Mouse (Mus musculus): ENCODE measurements around the gene Prdm1.

Gene Prdm1

GRCm38 (mm10) chr10:44490899-44491422 is 37.3 kb downstream of the Prdm1 start:
- no peak for DNase-seq

DNA sequence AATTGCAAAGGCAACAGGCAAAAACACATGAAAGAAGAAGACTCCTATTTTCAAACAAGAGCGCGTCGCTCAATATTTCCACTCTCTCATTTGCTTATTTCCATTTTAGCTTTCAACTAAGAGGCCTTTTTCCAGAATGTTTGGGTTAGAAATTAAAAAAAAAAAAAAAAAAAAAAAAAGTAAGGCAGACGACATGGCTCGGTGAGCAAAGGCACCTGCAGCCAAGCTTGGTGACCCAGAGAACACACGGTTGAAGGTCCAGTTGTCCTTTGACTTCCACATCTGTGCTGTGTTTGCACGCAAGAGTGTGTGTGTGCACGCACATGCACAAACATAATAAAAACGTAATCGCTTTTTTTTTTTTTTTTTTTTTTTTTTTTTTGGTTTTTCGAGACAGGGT is 41.2 kb downstream of the Prdm1 start:
- DNase-seq, result peak; percentile 38

- no peak for DNase-seq
Observed at GRCm38 (mm10) chr10:44484077-44484476, 44.2 kb downstream of the Prdm1 start.

DNA sequence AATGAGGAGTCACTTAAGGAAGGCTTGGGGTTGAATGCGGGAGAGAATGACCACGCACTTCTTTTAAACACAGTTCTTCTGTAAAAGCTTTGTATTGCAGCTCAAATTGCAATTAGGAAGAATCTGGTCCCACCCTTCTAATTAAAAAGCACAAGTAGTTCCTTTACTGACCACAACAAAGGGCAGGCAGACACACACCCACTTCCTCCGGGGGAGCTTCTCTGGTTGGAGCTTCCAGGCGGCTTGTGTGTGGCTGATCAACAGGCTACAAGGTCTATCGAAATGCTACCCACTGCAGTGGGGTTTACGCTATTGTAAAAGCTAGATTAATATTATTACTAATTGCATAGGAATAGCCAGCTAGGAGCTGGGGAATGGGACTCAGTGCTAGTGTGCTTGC is 45.2 kb downstream of the Prdm1 start:
- no peak for DNase-seq

GRCm38 (mm10) chr10:44481379-44481778 is 46.9 kb downstream of the Prdm1 start:
- peak; percentile 91 for DNase-seq

- DNase-seq, result no peak
Observed at GRCm38 (mm10) chr10:44479286-44479685, 49.0 kb downstream of the Prdm1 start.

GRCm38 (mm10) chr10:44478091-44478490 is 50.2 kb downstream of the Prdm1 start:
- peak; percentile 41 for DNase-seq

- no peak for DNase-seq
Observed at GRCm38 (mm10) chr10:44477240-44477639, 51.1 kb downstream of the Prdm1 start.

DNA sequence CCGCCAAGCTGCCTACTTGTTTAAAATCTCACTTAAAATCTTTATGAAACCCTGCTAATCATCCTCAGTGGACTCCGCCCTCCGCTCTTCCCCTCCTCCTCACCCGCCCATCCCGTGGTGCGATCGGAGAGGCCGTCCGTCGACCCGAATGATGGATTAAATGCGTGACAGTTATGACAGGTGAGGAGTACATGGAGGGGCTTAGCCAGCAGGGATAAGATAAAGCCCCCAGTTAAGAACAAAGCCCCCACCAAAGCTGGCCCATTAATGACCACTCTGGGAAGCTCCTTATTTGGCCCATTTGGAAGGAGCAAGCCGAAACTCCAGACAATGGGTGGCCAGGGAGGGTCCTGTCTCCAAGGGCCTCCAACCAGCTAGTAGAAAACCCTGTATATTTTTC is 51.8 kb downstream of the Prdm1 start:
- DNase-seq, result no peak

DNA sequence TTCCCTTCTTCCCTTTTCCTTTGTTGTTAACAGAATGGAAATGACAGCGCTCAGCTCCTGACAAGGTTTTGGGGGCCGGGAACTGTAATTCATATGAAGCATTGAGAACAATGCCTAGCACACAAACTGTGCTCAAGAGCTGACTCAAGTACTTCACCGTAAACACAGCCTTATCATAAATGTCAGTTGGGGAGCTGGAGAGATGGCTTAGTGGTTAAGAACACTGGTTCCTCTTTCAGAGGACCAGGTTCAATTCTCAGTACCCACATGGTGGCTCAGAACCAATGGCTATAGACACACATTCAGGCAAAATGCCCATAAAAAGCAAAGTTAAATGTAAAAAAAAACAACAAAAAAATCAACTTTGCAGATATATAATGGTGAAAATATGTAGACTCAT is 52.9 kb downstream of the Prdm1 start:
- no peak for DNase-seq

GRCm38 (mm10) chr10:44474256-44474655 is 54.0 kb downstream of the Prdm1 start:
- peak; percentile 57 for DNase-seq

GRCm38 (mm10) chr10:44465618-44466017 is 62.7 kb downstream of the Prdm1 start:
- DNase-seq, result no peak

GRCm38 (mm10) chr10:44464563-44464962 is 63.7 kb downstream of the Prdm1 start:
- DNase-seq, result no peak

DNA sequence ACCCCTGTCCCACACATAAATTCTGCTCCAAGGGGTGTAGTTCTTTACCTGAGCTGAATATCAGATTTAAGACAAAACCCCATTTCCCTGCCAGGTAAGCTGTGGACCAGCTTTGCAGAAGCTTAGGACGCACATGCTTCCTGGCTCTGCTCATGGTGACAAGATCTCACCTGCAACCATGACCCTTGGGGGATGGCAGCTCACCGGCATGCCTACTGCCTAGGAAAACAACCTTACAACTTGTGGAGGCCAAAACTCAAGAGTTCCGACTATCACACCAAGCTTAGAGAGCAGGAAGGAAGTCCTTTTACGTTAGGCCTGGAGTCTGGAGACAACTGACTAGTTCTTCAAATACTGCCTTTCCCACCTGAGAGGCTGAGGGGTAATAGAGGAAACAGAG is 64.4 kb downstream of the Prdm1 start:
- DNase-seq, result no peak

DNA sequence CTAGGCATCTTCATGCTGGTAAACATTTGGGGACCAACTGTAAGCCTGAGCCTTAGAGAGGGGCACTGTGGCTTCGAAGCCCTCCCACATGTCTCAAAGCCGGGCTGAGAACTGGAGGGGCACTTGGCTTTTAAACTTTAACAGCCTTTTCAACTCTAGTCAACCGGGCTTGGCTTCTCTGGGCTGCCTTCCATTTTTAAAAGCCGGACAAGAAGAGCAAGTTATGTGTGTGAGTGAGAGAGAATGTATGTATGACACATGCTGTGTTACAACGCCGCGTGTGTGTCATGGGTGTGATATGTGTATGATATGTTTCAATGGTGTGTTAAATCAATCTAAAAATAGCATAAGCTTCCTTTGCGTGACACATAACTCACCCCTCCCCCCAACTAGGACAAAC is 66.0 kb downstream of the Prdm1 start:
- no peak for DNase-seq

DNA sequence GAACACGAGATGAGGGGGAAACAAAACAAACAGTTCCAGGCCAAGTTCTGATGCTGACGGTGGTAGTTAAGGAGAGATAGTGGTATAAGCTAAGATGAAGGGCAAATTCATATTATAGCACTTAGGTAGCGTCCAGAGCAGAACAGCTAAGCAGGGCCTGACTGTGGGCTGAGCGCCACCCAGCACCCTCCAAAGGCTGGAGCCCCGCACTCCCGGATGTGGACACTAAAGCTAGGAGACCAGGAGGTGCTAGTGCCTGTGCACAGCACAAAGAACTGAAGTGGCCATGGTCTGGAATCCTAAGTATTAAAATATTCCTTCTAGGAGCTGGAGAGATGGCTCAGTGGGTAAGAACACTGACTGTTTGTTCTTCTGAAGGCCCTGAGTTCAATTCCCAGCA is 67.2 kb downstream of the Prdm1 start:
- no peak for DNase-seq

DNA sequence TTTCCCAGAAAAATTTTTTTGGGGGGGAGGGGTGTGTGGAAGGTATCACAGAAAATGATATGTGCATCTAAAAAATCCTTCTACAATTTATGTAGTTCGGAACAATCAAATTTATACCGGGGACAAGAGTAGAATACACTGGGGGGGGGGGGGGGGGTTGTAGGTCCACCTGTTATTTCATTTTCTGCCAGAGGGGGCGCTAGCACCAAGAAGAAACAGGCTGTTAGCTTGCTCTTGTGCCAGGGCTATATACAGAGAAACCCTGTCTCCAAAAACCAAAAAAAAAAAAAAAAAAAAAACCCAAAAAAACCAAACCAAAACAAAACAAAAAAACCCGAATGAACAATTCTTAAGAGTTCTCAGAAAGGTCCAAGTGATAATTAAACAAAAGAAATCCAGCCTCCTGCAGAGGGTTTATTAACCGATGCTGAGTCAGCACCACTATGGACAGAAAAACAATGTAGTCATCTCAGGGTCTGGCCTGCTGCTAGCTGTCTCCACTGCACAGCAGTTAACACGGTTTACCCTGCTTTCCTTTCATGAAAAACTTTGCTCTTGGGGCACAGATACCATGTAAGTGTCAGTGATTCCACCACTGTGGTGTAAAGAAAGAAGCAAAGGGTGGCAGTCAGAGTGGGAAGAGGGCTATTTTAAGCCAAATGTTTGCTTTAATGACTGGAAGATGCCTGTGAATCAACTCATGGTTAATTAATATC is 68.0 kb downstream of the Prdm1 start:
- no peak for DNase-seq

DNA sequence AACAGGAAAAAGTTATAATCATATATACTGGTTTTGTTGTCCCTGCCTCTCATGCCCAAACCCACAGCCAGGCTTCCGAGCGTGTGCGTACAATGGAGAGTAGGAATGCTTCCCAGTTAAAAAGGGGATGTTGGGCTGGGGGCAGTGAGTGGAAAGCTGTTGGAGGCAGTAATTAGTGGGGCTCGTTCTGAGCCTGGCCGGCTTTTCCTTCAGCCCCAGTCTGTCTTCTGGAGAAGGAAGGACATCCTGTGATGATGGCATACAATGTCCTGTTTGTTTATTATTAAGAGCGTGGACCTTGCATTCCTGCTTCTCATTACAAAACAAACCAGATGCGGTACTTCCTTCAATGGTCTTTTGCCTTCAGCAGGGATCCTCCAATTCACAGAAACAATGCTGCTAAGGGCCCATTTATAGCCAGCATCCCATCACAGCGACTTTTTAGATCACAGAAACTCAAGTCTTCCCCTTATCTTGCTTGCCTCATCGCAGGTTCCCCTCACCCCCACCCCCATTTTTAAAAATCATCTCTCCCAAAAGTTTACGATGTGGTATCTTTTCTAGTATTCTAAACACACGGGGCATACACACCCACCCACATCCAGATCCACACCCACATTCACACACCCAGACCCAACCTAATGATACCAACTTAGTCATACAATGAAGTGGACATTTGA is 68.8 kb downstream of the Prdm1 start:
- no peak for DNase-seq

DNA sequence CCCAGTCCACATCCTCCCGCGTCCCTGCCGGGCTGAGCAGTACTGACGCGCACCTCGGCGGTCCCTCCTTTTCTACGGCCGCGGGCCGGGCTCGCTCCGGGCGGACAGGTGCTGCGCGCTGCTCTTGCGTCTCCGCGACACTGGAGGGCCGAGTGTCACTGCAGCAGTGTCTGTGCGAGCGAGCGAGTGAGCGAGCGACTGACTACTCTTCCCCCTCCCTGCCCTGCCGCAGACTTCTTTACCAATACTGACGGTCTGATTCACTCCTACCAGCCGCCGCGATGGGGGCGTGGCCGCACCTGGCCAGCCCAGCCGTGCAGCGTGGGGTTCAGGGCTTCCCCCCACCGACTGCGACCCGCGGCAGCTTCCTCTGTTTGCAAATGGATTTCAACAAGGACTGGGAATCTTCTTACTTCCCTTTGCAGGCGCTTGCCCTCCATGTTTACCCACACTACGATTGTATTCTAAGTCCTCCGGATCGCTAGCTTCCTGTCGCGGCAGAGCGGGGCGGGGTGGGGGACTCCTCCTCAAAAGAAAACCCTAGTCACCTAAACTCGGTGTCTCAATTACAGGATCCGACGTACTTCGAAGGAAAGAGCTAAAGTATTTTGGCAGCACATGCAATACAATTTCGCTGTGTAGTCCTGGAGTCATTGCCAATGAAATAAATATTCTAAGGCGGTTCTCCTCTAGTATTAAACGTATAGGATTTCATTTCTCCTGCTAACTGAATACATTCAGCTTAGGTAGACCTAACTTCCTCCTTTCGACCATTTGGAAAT is 69.6 kb downstream of the Prdm1 start:
- peak; percentile 59 for DNase-seq

- DNase-seq, result no peak
Observed at GRCm38 (mm10) chr10:44457791-44458533, 70.3 kb downstream of the Prdm1 start.

DNA sequence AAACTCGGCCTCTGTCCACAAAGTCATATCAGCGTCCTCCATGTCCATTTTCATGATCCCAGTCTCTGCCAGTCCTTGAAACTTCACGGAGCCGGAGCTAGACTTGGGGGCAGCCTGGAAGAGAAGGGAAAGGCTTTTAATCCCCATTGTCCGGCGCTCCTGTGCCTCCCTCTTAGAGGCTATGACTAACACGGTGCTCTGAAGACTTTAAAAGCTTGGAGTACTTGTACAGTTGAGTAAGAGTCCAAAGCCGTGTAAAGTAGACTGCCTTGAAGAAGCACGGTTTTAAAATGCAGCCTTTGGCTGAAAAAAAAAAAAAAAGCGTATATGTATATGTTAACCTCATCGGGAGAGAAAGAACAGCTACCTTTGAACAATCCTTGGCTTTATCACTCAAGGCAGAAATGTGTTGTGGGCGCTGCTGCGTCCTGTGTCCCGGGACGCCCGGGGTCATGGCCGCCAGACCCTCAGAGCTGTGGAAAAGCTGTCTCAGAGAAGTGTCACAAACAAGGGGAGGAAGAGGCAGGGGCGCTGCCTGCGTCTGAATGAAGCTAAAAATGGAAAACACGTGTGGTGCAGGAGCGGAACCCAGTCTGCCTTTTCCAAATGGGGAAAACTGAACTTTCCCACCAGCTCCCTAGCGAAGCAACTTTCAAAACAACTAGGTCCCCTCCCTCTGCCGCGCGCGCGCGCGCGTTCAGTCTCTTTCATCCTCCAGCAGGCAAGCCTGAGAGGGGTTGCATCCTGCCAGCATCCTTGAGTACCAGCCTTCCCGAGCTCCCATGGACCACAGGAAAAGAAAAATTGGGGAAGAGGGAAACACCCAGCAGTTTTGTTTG is 71.3 kb downstream of the Prdm1 start:
- peak; percentile 28 for DNase-seq

GRCm38 (mm10) chr10:44454753-44455152 is 73.5 kb downstream of the Prdm1 start:
- DNase-seq, result no peak
